Mouse (Mus musculus) brain, adult 2 months (tissue): ENCODE data around the gene Ensa.
"Not testable (repeated sequence)": the region's sequence is repeated elsewhere in the genome, so short reads cannot be mapped to it uniquely, and the experiment has no call there.

Source experiments
- DNase-seq: peaks from one replicate; pipeline ENCODE4 v3.0.0; 2011; ENCODE audit warnings: low read depth, low spot score

Gene Ensa

GRCm38 (mm10) chr3:95624628-95625503, at the start of gene Ensa:
TSS of gene Ensa (plus strand) at chr3:95624993.
- peak; percentile 100 for DNase-seq

- no peak for DNase-seq
Measured at GRCm38 (mm10) chr3:95587754-95588603, 36.8 kb upstream of the Ensa start.

- DNase-seq = peak; percentile 99
Measured at GRCm38 (mm10) chr3:95588604-95589086, 36.1 kb upstream of the Ensa start, which contains the start of gene Golph3l. TSS of gene Golph3l (plus strand) at chr3:95588934.

GRCm38 (mm10) chr3:95598734-95599133, 26.1 kb upstream of the Ensa start:
- DNase-seq = no peak

- no peak for DNase-seq
Measured at GRCm38 (mm10) chr3:95601287-95601686, 23.5 kb upstream of the Ensa start.

GRCm38 (mm10) chr3:95606096-95606495, 18.7 kb upstream of the Ensa start:
- DNase-seq = no peak

GRCm38 (mm10) chr3:95609195-95609594, 15.6 kb upstream of the Ensa start:
- no peak for DNase-seq

GRCm38 (mm10) chr3:95613996-95614395, 10.8 kb upstream of the Ensa start:
- DNase-seq = no peak

- no peak for DNase-seq
Measured at GRCm38 (mm10) chr3:95618511-95618910, 6.3 kb upstream of the Ensa start.

- DNase-seq = no peak
Measured at GRCm38 (mm10) chr3:95621241-95621640, 3.6 kb upstream of the Ensa start.

- DNase-seq = not testable (repeated sequence)
Measured at GRCm38 (mm10) chr3:95622421-95622820, 2.4 kb upstream of the Ensa start.

GRCm38 (mm10) chr3:95623551-95623950, 1.2 kb upstream of the Ensa start:
- DNase-seq = no peak

GRCm38 (mm10) chr3:95623991-95624515, 740 bp upstream of the Ensa start:
- not testable (repeated sequence) for DNase-seq

GRCm38 (mm10) chr3:95627763-95628162, 3.0 kb downstream of the Ensa start:
- DNase-seq = peak; percentile 95

- DNase-seq = peak; percentile 96
Measured at GRCm38 (mm10) chr3:95629755-95630154, 5.0 kb downstream of the Ensa start.

- no peak for DNase-seq
Measured at GRCm38 (mm10) chr3:95630856-95631255, 6.1 kb downstream of the Ensa start.

- no peak for DNase-seq
Measured at GRCm38 (mm10) chr3:95631304-95631703, 6.5 kb downstream of the Ensa start.

GRCm38 (mm10) chr3:95632648-95633588, 8.1 kb downstream of the Ensa start:
- peak; percentile 52 for DNase-seq

GRCm38 (mm10) chr3:95635636-95636035, 10.8 kb downstream of the Ensa start:
- no peak for DNase-seq

GRCm38 (mm10) chr3:95636072-95636471, 11.3 kb downstream of the Ensa start:
- DNase-seq = no peak

- no peak for DNase-seq
Measured at GRCm38 (mm10) chr3:95639694-95640093, 14.9 kb downstream of the Ensa start.
